Mouse (Mus musculus): ENCODE results near the gene Nop2.

DNA sequence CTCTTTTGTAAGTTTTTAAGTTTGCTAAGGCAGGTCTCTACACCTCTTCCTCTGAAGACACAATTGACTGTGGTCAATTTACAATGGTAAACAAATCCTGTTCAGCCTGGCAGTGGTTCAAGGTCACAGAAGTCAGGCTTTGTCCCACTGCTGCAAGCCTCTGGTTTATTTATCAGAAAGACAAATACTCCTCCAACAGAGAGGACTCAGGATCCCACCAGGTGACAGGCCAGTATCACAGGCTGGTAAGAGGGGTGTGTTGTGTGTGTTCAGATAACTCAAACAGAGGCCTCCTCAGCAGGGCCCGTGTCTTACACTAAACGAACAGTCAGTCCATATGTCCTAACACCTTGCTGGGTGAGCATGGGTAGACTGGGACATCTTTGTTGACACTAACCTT lies 40.8 kb downstream of the Nop2 start:
- TF ChIP-seq GATA1 (IDR thresholded peaks at IDR 0.05; ENCODE audit: borderline replicate concordance, low read length) = no peak
- no peak for TF ChIP-seq FLI1 (IDR thresholded peaks at IDR 0.05; ENCODE audit: low read length)
